In the genomic region with DNA sequence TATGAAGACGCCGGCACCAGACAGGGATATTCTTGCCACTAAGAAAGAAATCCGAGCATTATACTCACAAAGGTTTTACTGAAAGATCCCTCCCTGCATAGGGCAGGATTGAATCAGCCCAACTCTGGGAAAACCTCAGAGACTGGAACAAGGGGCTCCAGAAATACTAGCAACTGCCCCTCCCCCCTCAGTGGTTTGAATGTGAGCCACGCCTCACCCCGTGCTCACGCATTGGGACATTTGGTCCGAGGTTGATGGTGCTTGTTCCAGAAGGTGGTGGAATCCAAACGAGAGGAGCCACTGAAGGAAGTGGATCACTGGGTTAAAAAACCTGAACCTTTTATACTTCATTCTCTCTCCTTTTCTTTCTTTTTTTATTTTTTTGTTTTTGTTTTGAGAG, we compare ENCODE assay signal across 19 mouse cellular contexts. TPM values are rescaled to one million over a fixed set of nuclear protein-coding genes. Genes with fewer than 3 reads are reported as not detected.
DNase-seq lines count a peak whose midpoint lies in the region; ATAC-seq lines count a peak whose summit lies in the region.
"Had no signal": no experiment of that assay in that cellular context is flagged by ENCODE, and none has a peak within 500 bp of the region (broad histone marks: within the 10 kb centered on the region; RNA-seq: fewer than 3 reads in every experiment).

No protein-coding gene starts in this region.

- H3K4me1 ChIP-seq in kidney, embryonic 15.5 days = peaks cover 35% of the 10 kb centered on the region
- peaks cover 49% of the 10 kb centered on the region for H3K4me1 ChIP-seq in embryonic facial prominence, embryonic 10.5 days
- peaks cover 17% of the 10 kb centered on the region for H3K4me1 ChIP-seq in midbrain, embryonic 12.5 days

- no peaks in the 10 kb centered on the region for H3K36me3 ChIP-seq in kidney, embryonic 15.5 days
- H3K36me3 ChIP-seq in embryonic facial prominence, embryonic 10.5 days (replicated peaks) = no peaks in the 10 kb centered on the region
- H3K36me3 ChIP-seq in midbrain, embryonic 12.5 days = no peaks in the 10 kb centered on the region
- H3K36me3 ChIP-seq: forebrain, embryonic 12.5 days; neural tube, embryonic 15.5 days had no signal

- no peak overlapping the region for H3K4me3 ChIP-seq in kidney, embryonic 15.5 days (replicated peaks)
- H3K4me3 ChIP-seq in embryonic facial prominence, embryonic 10.5 days = no peak overlapping the region
- H3K4me3 ChIP-seq in midbrain, embryonic 12.5 days = no peak overlapping the region
- H3K4me3 ChIP-seq: forebrain, embryonic 12.5 days; gastrocnemius, adult 2 months; neural tube, embryonic 15.5 days had no signal

- no peaks in the 10 kb centered on the region for H3K27me3 ChIP-seq in kidney, embryonic 15.5 days
- H3K27me3 ChIP-seq in embryonic facial prominence, embryonic 10.5 days (replicated peaks; ENCODE audit: low read depth, poor library complexity, severe bottlenecking) = peaks cover 15% of the 10 kb centered on the region
- H3K27me3 ChIP-seq in midbrain, embryonic 12.5 days = 0 out of 2 replicates have a peak, but pooled peaks cover 4% of the 10 kb centered on the region
- H3K27me3 ChIP-seq: neural tube, embryonic 15.5 days had no signal

- H3K27ac ChIP-seq in kidney, embryonic 15.5 days = 0 out of 2 replicates have a peak overlapping the region, but pooled peaks have one; percentile 76
- 0 out of 2 replicates have a peak overlapping the region, but pooled peaks have one; percentile 2 for H3K27ac ChIP-seq in embryonic facial prominence, embryonic 10.5 days (replicated peaks)
- H3K27ac ChIP-seq in midbrain, embryonic 12.5 days (replicated peaks) = no peak overlapping the region
- H3K27ac ChIP-seq: forebrain, embryonic 12.5 days; gastrocnemius, adult 2 months; macrophage; neural tube, embryonic 15.5 days; stomach, postnatal 0 days had no signal

- 46% methylated on average over 8 of the region's 8 CpGs for WGBS in kidney, embryonic 15.5 days
- WGBS in embryonic facial prominence, embryonic 10.5 days = 49% methylated on average over 8 of the region's 8 CpGs
- WGBS in midbrain, embryonic 12.5 days = 47% methylated on average over 8 of the region's 8 CpGs

- no peak overlapping the region for H3K9ac ChIP-seq in kidney, embryonic 15.5 days
- H3K9ac ChIP-seq in midbrain, embryonic 12.5 days (replicated peaks) = no peak overlapping the region
- H3K9ac ChIP-seq: forebrain, embryonic 12.5 days; neural tube, embryonic 15.5 days had no signal

- no peaks in the 10 kb centered on the region for H3K9me3 ChIP-seq in kidney, embryonic 15.5 days (replicated peaks)
- H3K9me3 ChIP-seq in embryonic facial prominence, embryonic 10.5 days = no peaks in the 10 kb centered on the region
- no peaks in the 10 kb centered on the region for H3K9me3 ChIP-seq in midbrain, embryonic 12.5 days
- H3K9me3 ChIP-seq: forebrain, embryonic 12.5 days; neural tube, embryonic 15.5 days had no signal

- no peak for ATAC-seq in kidney, embryonic 15.5 days (replicated peaks; ENCODE audit: low FRiP score)
- no peak for ATAC-seq in midbrain, embryonic 12.5 days (ENCODE audit: low FRiP score, low read depth)

- H3K4me2 ChIP-seq in kidney, embryonic 15.5 days = no peak overlapping the region
- peak overlapping the region; percentile 12; the same call in 1 of the 2 replicates for H3K4me2 ChIP-seq in midbrain, embryonic 12.5 days (replicated peaks)
- H3K4me2 ChIP-seq: forebrain, embryonic 12.5 days; heart, embryonic 11.5 days; neural tube, embryonic 15.5 days had no signal

- peak; percentile 58 for DNase-seq in embryo, embryonic 11 days
- no peak for DNase-seq in embryo, embryonic 10 days (ENCODE audit: low spot score)
- no peak for DNase-seq in kidney, adult 8-10 months
- no peak for DNase-seq in embryonic facial prominence, embryonic 10.5 days (ENCODE audit: low spot score)
- DNase-seq in adrenal gland, adult (ENCODE audit: inconsistent age in 2 of 2, low spot score in 1 of 2) = no peak
- DNase-seq in neural tube, embryonic 10.5 days (ENCODE audit: extremely low spot score, low spot score) = no peak
- DNase-seq: adrenal gland, adult 8-10 months; cerebellum, adult 11-12 months; gastrocnemius, adult 2 months; kidney, postnatal 36 days; thymus, adult 2 months; thymus, postnatal 4 days had no signal

RNA-seq across cellular contexts. Expression of a gene that starts 45.4 kb away (rescaled TPM):
- 3.8 and 4.9 TPM in 2 replicates for polyA plus RNA-seq in kidney, embryonic 15.5 days (2015; fragmentation: Nextera tagmentation; extraction: Ambion mirVana)
- 3.9 and 4.9 TPM in 2 replicates for polyA plus RNA-seq in embryonic facial prominence, embryonic 10.5 days (2016; fragmentation: Nextera tagmentation; extraction: Ambion mirVana)
- 4.9 and 5.8 TPM in 2 replicates for polyA plus RNA-seq in midbrain, embryonic 12.5 days (2016; fragmentation: Nextera tagmentation; extraction: Ambion mirVana)
